Mouse (Mus musculus) kidney, embryonic 15.5 days (tissue): ENCODE measurements around the gene Ipo9. TPM values are rescaled to one million over a fixed set of nuclear protein-coding genes. Genes with fewer than 3 reads are reported as not detected.

Experiments
- ATAC-seq: fragments of 200-750 bp; cut with Nextera tagmentation; replicated peaks from 2 replicates; pipeline ENCODE4 v1.8.0; 2017; ENCODE audit warnings: moderate TSS enrichment; ENCODE audit not compliant: low FRiP score
- H3K27ac ChIP-seq: fragments of 300-500 bp; sonication (generic); 2 replicates; pipeline ENCODE4 v1.5.1; 2015; ENCODE audit warnings: mild to moderate bottlenecking, inconsistent platforms
- H3K27me3 ChIP-seq: fragments of 300-500 bp; sonication (generic); 2 replicates; pipeline ENCODE4 v1.6.1; 2015; ENCODE audit warnings: inconsistent platforms
- H3K36me3 ChIP-seq: fragments of 300-500 bp; sonication (generic); 2 replicates; pipeline ENCODE4 v1.6.1; 2015; ENCODE audit warnings: inconsistent platforms
- H3K4me1 ChIP-seq: fragments of 300-500 bp; sonication (generic); 2 replicates; pipeline ENCODE4 v1.6.1; 2015; ENCODE audit warnings: inconsistent platforms
- H3K4me2 ChIP-seq: fragments of 300-500 bp; sonication (generic); 2 replicates; pipeline ENCODE4 v1.6.1; 2015; ENCODE audit warnings: moderate library complexity, mild to moderate bottlenecking, inconsistent platforms
- H3K4me3 ChIP-seq: fragments of 300-500 bp; sonication (generic); replicated peaks from 2 replicates; pipeline ENCODE4 v1.5.1; 2015; ENCODE audit warnings: mild to moderate bottlenecking, inconsistent platforms
- H3K9ac ChIP-seq: fragments of 300-500 bp; sonication (generic); 2 replicates; pipeline ENCODE4 v1.6.1; 2015; ENCODE audit warnings: mild to moderate bottlenecking, inconsistent platforms
- H3K9me3 ChIP-seq: fragments of 300-500 bp; sonication (generic); replicated peaks from 2 replicates; pipeline ENCODE4 v1.6.1; 2016; ENCODE audit warnings: inconsistent platforms
- WGBS: fragments of 180-500 bp; shearing (Covaris S2); methylation state at CpG from one replicate; pipeline ENCODE4 v1.1.7; 2015; ENCODE audit warnings: mixed read lengths; 5-methylcytosine and 5-hydroxymethylcytosine counted together
- polyA plus RNA-seq: library from polyadenylated mRNA; unstranded; fragments of >200 nt; fragmentation: Nextera tagmentation; extraction: Ambion mirVana; gene quantifications from 2 replicates; pipeline ENCODE4 v1.2.1, GENCODE M21; 2015

The Ipo9 gene
- polyA plus RNA-seq, 1 experiment from 2014 or later: 140 TPM

DNA sequence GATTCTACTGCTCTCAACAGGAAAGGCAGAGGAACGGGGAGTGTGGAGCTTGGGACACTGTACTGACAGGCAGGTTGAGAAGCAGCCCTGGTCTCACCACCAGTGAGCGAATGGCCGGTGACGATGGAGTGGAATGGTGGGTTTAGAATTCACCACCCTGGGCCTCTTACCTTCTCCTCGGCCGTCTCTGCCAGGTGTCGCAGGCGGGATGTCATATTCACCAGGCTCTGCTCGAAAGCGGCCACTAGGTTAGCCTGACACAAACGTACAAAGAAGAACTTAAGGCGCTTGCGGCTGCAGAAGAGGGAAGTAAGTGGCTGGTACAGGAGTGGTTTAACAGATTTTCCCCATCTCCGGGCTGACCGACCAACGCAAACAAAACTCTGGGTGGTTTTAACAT is 30.2 kb upstream of the Ipo9 start:
- Histone ChIP-seq H3K27ac (no peak overlapping the region), H3K9me3 (no peaks in the 10 kb centered on the region), H3K9ac (no peak overlapping the region), H3K4me3 (no peak overlapping the region), H3K27me3 (no peaks in the 10 kb centered on the region), H3K4me2 (no peak overlapping the region), H3K36me3 (peaks cover 77% of the 10 kb centered on the region), H3K4me1 (peaks cover 24% of the 10 kb centered on the region)
- ATAC-seq: no peak
- 94% methylated on average over 16 of the region's 16 CpGs for WGBS

DNA sequence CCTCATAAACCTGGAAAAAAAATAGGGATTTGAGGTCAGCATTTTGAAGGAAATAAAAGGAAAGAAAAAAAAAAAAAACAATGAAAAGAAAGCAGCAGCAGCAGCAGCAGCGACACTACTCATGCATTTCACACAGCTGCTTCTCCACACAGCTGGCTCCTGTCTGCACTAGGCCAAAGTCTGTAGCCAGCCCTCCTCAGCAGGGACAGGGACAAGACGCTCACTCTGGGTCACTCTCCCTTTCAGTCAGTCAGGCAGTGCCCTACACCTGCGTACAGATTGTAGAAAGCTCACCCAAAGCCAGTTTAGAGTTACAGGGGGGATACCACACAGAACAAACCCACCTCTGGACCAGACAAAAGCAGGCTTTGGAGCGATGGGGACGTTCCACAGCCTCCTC is 27.6 kb upstream of the Ipo9 start:
- no peak overlapping the region for H3K4me2 ChIP-seq
- no peak overlapping the region for H3K27ac ChIP-seq
- H3K9me3 ChIP-seq: no peaks in the 10 kb centered on the region
- H3K36me3 ChIP-seq: peaks cover 81% of the 10 kb centered on the region
- ATAC-seq: no peak
- H3K9ac ChIP-seq: no peak overlapping the region
- WGBS: 76% methylated on average over 5 of the region's 5 CpGs
- H3K27me3 ChIP-seq: no peaks in the 10 kb centered on the region
- no peak overlapping the region for H3K4me3 ChIP-seq
- peaks cover 14% of the 10 kb centered on the region for H3K4me1 ChIP-seq

DNA sequence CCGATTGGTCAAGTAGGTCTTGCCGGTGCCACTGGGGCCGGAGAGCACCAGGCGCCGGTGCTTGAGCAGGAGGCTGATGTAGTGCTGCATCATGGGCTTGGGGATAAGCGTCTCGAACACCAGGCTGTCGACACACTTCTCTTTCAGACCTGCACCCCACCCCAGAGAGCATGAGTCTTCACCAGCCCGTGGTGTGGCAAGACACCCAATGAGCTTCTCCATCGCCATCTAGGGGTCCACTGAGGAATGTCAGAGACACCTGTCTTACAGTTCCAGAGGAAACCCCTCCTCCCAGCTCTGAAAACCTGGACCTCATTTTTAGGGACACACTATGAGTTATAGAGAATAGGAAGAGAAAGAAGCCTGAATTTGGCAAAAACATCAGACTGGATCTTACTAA is 22.0 kb upstream of the Ipo9 start:
- Histone ChIP-seq H3K9ac (no peak overlapping the region), H3K4me1 (no peaks in the 10 kb centered on the region), H3K27ac (no peak overlapping the region), H3K4me3 (no peak overlapping the region), H3K27me3 (no peaks in the 10 kb centered on the region), H3K36me3 (peaks cover 89% of the 10 kb centered on the region), H3K9me3 (no peaks in the 10 kb centered on the region), H3K4me2 (no peak overlapping the region)
- WGBS: 82% methylated on average over 10 of the region's 10 CpGs
- ATAC-seq: no peak

DNA sequence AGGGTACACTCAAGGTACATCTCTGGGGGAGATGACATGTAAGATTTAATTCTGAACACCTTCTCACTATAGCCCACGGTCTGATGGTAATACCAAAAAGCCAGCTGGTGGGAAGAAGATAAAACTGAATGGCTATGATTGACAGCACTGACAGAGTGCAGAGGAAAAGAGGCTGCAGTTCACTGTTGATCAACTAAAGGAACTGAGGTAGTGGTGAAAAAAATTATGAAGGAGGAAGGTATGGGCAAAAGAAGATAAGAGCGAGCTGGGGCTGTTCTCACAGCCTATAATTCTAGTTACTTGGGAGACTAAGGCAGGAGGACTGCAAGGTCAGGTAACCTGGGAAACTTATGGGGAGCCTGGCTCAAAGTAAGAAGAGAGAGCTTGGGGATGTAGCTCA is 21.1 kb upstream of the Ipo9 start:
- Histone ChIP-seq H3K4me1 (no peaks in the 10 kb centered on the region), H3K36me3 (peaks cover 81% of the 10 kb centered on the region), H3K4me3 (no peak overlapping the region), H3K4me2 (no peak overlapping the region), H3K9ac (no peak overlapping the region), H3K27ac (no peak overlapping the region), H3K27me3 (no peaks in the 10 kb centered on the region), H3K9me3 (no peaks in the 10 kb centered on the region)
- 93% methylated on average over 2 of the region's 2 CpGs for WGBS
- no peak for ATAC-seq

DNA sequence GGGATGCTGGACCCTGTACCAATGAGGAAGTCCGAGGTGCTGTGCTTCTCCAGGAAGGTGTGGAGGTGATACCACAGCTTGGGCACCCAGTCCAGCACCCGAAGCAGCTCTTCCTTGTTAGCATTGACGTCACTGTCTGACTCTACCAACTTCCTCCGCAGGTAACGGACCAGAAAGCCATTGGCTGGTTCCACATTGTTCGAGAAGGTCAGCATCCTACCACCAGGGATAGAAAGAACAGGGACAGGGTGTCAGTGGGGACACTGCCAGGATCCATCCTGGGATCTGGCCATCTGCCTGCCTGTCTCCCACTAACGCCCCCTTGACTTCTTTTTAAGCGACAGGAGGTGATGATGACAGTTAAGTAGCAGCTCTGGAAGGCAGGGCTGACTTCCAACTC is 19.6 kb upstream of the Ipo9 start:
- H3K4me3 ChIP-seq: no peak overlapping the region
- peaks cover 77% of the 10 kb centered on the region for H3K36me3 ChIP-seq
- 87% methylated on average over 8 of the region's 8 CpGs for WGBS
- H3K27me3 ChIP-seq: no peaks in the 10 kb centered on the region
- no peak overlapping the region for H3K27ac ChIP-seq
- no peak overlapping the region for H3K9ac ChIP-seq
- H3K4me2 ChIP-seq: no peak overlapping the region
- no peak for ATAC-seq
- no peaks in the 10 kb centered on the region for H3K9me3 ChIP-seq
- no peaks in the 10 kb centered on the region for H3K4me1 ChIP-seq

DNA sequence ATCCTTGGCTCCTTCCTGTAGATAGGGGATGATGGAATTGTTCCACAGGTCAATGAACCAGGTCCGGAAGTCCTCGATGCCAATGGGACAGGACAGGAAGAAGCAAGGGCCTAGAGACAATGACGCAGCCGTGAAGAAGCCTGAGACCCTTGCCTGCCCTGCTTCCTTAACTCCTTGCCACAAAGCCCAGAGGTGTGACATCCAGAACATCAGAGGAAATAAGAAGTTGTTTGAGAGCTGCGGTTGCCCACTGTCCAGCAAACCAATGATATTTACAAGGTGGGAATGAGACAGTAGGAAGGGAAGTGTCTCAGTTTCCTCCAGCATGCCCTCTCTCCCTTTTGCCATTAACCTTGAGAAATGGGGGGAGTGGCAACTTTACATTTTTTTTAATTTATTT is 18.6 kb upstream of the Ipo9 start:
- no peak overlapping the region for H3K4me3 ChIP-seq

DNA sequence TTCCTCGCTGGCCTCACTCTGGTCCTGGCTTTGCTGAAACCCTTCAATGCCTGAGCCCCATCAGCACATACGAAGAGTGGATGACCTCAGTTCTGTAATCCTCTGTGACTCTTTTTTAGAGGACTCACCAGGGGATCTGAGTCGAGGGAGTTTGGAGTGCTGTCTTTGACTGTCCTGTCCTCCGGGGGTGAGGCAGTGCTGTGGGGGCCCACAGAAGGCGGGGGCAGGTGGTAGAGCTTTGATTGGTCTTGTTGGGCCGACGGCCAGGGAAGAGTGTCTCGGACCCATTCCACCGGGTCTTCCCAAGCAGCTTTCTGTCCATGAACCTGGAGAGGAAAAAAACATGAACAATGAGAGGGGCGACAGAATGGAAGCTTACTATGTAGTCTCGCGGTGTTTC is 13.2 kb upstream of the Ipo9 start:
- Histone ChIP-seq H3K4me2 (no peak overlapping the region), H3K27ac (no peak overlapping the region), H3K4me1 (no peaks in the 10 kb centered on the region), H3K27me3 (no peaks in the 10 kb centered on the region), H3K9me3 (no peaks in the 10 kb centered on the region), H3K4me3 (no peak overlapping the region), H3K36me3 (peaks cover 71% of the 10 kb centered on the region), H3K9ac (no peak overlapping the region)
- 90% methylated on average over 12 of the region's 12 CpGs for WGBS
- no peak for ATAC-seq

More for the DNA sequence above, 18.6 kb upstream of the Ipo9 start:
- Histone ChIP-seq H3K36me3 (peaks cover 75% of the 10 kb centered on the region), H3K27me3 (no peaks in the 10 kb centered on the region), H3K9me3 (no peaks in the 10 kb centered on the region), H3K9ac (no peak overlapping the region), H3K27ac (no peak overlapping the region), H3K4me1 (no peaks in the 10 kb centered on the region), H3K4me2 (no peak overlapping the region)
- no peak for ATAC-seq
- 89% methylated on average over 5 of the region's 5 CpGs for WGBS

DNA sequence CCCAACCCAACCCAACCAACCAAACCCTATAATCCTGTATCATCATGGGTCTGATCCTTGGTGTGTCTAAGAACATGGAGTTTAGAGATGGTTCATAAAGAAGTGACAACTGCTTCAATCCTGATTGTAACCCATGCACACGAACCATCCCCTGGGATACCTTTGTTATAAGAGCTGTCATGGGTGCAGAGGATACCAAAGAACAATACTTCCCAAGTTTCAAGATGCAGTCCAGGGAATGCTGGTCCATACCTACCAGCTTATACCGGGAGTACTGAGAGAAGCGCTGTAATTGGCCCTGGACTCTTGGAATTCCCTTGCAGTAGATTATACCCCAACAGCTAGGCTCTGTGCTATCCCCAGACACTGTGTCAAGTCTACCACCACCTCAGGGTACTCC is 11.6 kb upstream of the Ipo9 start:
- whole genome bisulfite sequencing: 92% methylated on average over 3 of the region's 3 CpGs
- H3K4me1 ChIP-seq: no peaks in the 10 kb centered on the region
- H3K9ac ChIP-seq: no peak overlapping the region
- H3K27ac ChIP-seq: no peak overlapping the region
- ATAC-seq: no peak
- no peak overlapping the region for H3K4me3 ChIP-seq
- H3K9me3 ChIP-seq: no peaks in the 10 kb centered on the region
- H3K27me3 ChIP-seq: no peaks in the 10 kb centered on the region
- no peak overlapping the region for H3K4me2 ChIP-seq
- H3K36me3 ChIP-seq: peaks cover 65% of the 10 kb centered on the region

DNA sequence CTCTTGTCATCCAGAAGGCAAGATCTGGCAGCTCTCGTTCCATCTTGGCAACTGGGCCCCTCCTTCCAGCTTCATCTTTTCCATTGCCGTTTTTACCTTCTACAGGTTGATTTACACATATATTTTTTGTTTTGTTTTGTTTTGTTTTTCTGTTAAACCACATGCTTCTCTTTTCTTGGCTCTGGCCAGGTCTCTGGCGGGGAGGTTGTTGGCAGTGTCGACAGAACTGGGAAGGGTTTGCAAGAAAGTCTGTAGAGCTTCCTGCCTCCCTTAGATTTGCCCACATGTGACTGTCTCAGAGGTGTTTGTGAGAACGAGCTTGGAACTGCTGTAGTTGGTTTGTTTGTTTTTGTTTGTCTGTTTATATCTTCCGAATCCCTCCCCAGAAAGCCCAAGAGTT is 10.7 kb upstream of the Ipo9 start:
- WGBS: 86% methylated on average over 6 of the region's 6 CpGs
- no peak for ATAC-seq
- H3K4me1 ChIP-seq: no peaks in the 10 kb centered on the region
- no peak overlapping the region for H3K4me3 ChIP-seq
- no peaks in the 10 kb centered on the region for H3K27me3 ChIP-seq
- no peak overlapping the region for H3K4me2 ChIP-seq
- H3K9ac ChIP-seq: no peak overlapping the region
- no peak overlapping the region for H3K27ac ChIP-seq
- no peaks in the 10 kb centered on the region for H3K9me3 ChIP-seq
- peaks cover 62% of the 10 kb centered on the region for H3K36me3 ChIP-seq

DNA sequence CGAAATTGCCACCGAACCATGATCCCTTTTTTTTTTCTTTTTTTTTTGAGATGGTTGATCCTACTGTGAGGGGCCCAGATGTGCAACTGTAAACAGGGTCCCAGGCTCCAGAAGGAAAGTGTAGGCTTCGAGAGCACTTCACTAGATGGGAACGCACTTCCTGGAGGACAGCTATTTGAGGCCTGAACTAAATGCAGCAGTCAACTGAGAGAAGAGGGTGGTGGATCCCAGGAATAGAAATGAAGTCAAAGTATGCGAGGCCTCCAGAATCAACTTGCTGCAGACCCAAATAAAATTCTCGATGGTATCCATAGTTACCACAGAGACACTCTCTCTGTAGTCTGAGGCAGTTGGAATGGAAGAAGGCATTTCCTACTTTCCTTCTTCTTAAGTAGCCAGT is 8.5 kb upstream of the Ipo9 start:
- Histone ChIP-seq H3K9me3 (no peaks in the 10 kb centered on the region), H3K4me2 (no peak overlapping the region), H3K27ac (no peak overlapping the region), H3K9ac (no peak overlapping the region), H3K4me1 (peaks cover 12% of the 10 kb centered on the region), H3K4me3 (no peak overlapping the region), H3K36me3 (peaks cover 45% of the 10 kb centered on the region), H3K27me3 (no peaks in the 10 kb centered on the region)
- no peak for ATAC-seq
- WGBS: 95% methylated on average over 6 of the region's 6 CpGs

DNA sequence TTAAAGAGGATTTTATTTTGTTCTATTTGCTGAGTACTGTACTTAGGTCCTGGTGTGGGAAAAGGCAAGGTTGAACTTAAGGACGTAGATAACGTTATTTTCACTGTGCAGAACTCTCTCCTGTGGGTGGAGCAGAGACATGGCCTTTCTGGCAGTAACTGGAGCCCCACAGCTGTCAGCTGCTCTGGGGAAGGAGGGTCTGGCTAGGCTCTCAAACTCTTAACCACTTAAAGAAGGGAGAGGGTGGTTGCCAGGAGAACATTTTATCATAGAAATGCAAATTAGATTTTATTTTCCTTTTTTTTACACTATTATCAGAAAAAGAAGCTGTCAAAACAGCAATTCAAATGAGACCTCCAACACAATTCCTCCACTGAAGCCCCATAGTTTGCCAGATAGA is 5.5 kb upstream of the Ipo9 start:
- ATAC-seq: no peak
- Histone ChIP-seq H3K4me3 (no peak overlapping the region), H3K27me3 (no peaks in the 10 kb centered on the region), H3K9me3 (no peaks in the 10 kb centered on the region), H3K4me2 (no peak overlapping the region), H3K36me3 (peaks cover 16% of the 10 kb centered on the region), H3K27ac (peak overlapping the region; percentile 37; the same call in 1 of the 2 replicates), H3K9ac (no peak overlapping the region), H3K4me1 (peaks cover 20% of the 10 kb centered on the region)
- WGBS: 12% methylated on average over 2 of the region's 2 CpGs

DNA sequence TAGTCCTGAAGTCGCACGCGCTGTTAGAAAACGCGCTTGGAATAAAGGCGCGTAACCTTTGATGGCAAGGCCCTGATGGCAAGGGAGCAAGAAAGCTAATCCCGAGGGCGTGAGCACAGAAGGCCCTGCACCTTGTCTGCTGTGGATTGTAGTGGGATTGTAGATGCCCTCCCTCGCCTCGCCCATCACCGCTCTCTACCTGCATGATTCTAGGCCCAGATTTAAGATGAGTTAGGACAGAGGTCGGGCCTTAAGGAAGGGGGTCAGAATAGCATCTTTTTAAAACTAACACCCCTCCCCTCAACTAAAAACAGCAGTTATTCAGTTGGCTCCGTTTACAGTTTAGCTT is 344 bp upstream of the Ipo9 start:
- peak overlapping the region; percentile 92 for H3K27ac ChIP-seq
- peak; percentile 63 for ATAC-seq
- H3K27me3 ChIP-seq: no peaks in the 10 kb centered on the region
- peaks cover 50% of the 10 kb centered on the region for H3K4me1 ChIP-seq
- no peaks in the 10 kb centered on the region for H3K9me3 ChIP-seq
- under 1% methylated on average over 14 of the region's 14 CpGs for whole genome bisulfite sequencing
- H3K4me3 ChIP-seq: peak overlapping the region; percentile 95
- H3K36me3 ChIP-seq: peaks cover 15% of the 10 kb centered on the region
- H3K9ac ChIP-seq: peak overlapping the region; percentile 91
- H3K4me2 ChIP-seq: peak overlapping the region; percentile 76

DNA sequence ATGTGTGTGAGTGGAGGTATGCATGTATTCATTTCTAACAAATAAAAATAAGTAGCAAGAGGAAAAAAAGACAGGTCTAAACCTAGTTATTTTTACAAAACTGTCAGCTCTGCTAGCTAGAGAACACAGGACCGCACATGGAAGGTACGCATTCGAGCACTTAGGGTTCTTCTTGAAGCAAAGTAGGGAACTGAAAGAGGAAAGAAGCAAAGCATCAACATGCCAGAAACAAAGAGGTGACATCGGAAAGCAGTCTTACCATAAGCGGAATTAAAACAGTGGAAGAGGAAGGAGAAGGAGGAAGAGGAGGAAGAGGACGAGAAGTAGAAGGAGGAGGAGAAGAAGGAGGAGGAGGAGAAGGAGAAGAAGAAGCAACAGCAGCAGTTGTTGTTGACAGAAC is 2.9 kb downstream of the Ipo9 start:
- peak overlapping the region; percentile 76; the same call in 1 of the 2 replicates for H3K4me2 ChIP-seq
- H3K27ac ChIP-seq: no peak overlapping the region
- no peak for ATAC-seq
- 85% methylated on average over 6 of the region's 6 CpGs for WGBS
- no peak overlapping the region for H3K4me3 ChIP-seq
- H3K36me3 ChIP-seq: peaks cover 44% of the 10 kb centered on the region
- no peaks in the 10 kb centered on the region for H3K9me3 ChIP-seq
- peaks cover 38% of the 10 kb centered on the region for H3K4me1 ChIP-seq
- no peaks in the 10 kb centered on the region for H3K27me3 ChIP-seq
- no peak overlapping the region for H3K9ac ChIP-seq
